Mouse (Mus musculus) intestine, embryonic 16.5 days (tissue): ENCODE measurements around the gene Pick1. TPM values are rescaled to one million over a fixed set of nuclear protein-coding genes. Genes with fewer than 3 reads are reported as not detected.

Source experiments
- ATAC-seq: fragments of 200-750 bp; cut with Nextera tagmentation; 2 replicates; pipeline ENCODE4 v1.8.0; 2017; ENCODE audit warnings: moderate TSS enrichment, moderate library complexity
- H3K27ac ChIP-seq: fragments of 300-500 bp; sonication (generic); 2 replicates; pipeline ENCODE4 v1.5.1; 2014; ENCODE audit warnings: mild to moderate bottlenecking, low read length
- H3K27me3 ChIP-seq: fragments of 300-500 bp; sonication (generic); replicated peaks from 2 replicates; pipeline ENCODE4 v1.6.1; 2014; ENCODE audit warnings: low read length, control low read depth, mixed read lengths; ENCODE audit not compliant: control insufficient read depth, insufficient read depth
- H3K36me3 ChIP-seq: fragments of 300-500 bp; sonication (generic); 2 replicates; pipeline ENCODE4 v1.6.1; 2014; ENCODE audit warnings: low read length, control low read depth; ENCODE audit not compliant: control insufficient read depth, insufficient read depth
- H3K4me1 ChIP-seq: fragments of 300-500 bp; sonication (generic); 2 replicates; pipeline ENCODE4 v1.6.1; 2014; ENCODE audit warnings: low read length, control low read depth, mixed read lengths; ENCODE audit not compliant: control insufficient read depth, insufficient read depth
- H3K4me2 ChIP-seq: fragments of 300-500 bp; sonication (generic); 2 replicates; pipeline ENCODE4 v1.6.1; 2014; ENCODE audit warnings: low read depth, low read length, control low read depth
- H3K4me3 ChIP-seq: fragments of 300-500 bp; sonication (generic); 2 replicates; pipeline ENCODE4 v1.5.1; 2014; ENCODE audit warnings: mild to moderate bottlenecking, low read length
- H3K9ac ChIP-seq: fragments of 300-500 bp; sonication (generic); 2 replicates; pipeline ENCODE4 v1.6.1; 2014; ENCODE audit warnings: low read depth, low read length
- H3K9me3 ChIP-seq: fragments of 300-500 bp; sonication (generic); 2 replicates; pipeline ENCODE4 v1.6.1; 2016; ENCODE audit warnings: low read length, control low read depth; ENCODE audit not compliant: control insufficient read depth
- WGBS: fragments of 180-500 bp; shearing (Covaris S2); extraction: QIAGEN DNeasy Blood & Tissue Kit; methylation state at CpG from one replicate; pipeline ENCODE4 v1.1.7; 2014; 5-methylcytosine and 5-hydroxymethylcytosine counted together
- polyA plus RNA-seq: library from polyadenylated mRNA; unstranded; fragments of >200 nt; fragmentation: Nextera tagmentation; extraction: Ambion mirVana; gene quantifications from 2 replicates; pipeline ENCODE4 v1.2.1, GENCODE M21; 2015

The Pick1 gene
- polyA plus RNA-seq, 1 experiment from 2014 or later: 56.2 TPM

DNA sequence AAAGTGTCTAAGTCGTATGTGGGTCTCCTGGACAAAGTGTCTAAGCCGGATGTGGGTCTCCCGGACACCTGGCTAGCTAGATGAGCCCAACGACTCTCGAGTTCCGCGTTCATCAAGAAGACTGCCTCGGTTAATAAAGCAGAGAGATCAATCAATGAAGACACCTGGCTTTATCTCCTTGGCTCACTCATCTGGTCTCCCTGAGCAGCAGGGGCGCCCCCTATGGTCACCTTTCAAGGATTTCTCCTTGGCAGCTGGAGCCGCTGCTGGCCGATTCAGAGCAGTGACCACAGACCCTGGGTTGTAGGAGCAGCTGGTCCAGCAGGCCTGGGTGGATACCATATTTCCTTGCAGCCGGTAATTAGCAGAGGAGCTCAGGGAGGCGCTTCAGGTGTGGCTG, 33.4 kb downstream of the Pick1 start:
- 23% methylated on average over 13 of the region's 13 CpGs for WGBS
- no peak overlapping the region for H3K4me3 ChIP-seq

DNA sequence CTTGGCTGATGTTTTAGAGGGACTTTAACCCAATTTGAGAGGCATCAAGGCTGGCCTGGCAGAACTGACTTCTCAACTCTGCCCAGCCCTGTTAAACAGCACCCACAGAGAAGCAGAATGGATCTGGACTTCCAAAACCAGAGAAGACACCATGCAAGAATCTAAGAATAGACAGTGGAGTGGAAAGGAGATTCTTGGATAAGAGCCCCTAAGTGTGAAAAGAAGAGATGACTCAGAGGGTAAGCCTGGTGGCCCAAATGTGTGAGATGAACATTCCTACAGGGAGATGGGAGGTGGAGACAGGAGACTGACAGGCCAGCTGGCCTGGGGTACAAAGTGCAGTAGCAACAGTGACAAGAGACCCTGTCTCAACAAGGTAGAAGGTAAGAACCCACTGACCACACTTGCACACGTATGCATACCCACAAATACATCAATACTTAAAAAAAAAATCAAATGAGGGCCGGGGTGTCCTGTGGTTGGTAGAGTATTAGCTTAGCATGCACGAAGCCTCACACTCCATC, 33.9 kb downstream of the Pick1 start:
- Histone ChIP-seq H3K4me1 (peaks cover 11% of the 10 kb centered on the region), H3K9ac (no peak overlapping the region), H3K9me3 (no peaks in the 10 kb centered on the region), H3K4me2 (no peak overlapping the region), H3K27ac (no peak overlapping the region), H3K27me3 (peaks cover 3% of the 10 kb centered on the region; the same call in 1 of the 2 replicates), H3K36me3 (no peaks in the 10 kb centered on the region), H3K4me3 (no peak overlapping the region)
- WGBS: 94% methylated on average over 3 of the region's 3 CpGs
- ATAC-seq: no peak

More for the DNA sequence above, 33.4 kb downstream of the Pick1 start:
- Histone ChIP-seq H3K4me2 (peak overlapping the region; percentile 100; the same call in 1 of the 2 replicates), H3K27ac (no peak overlapping the region), H3K9ac (no peak overlapping the region), H3K36me3 (no peaks in the 10 kb centered on the region), H3K9me3 (no peaks in the 10 kb centered on the region), H3K4me1 (peaks cover 11% of the 10 kb centered on the region), H3K27me3 (peaks cover 3% of the 10 kb centered on the region; the same call in 1 of the 2 replicates)
- ATAC-seq: no peak

DNA sequence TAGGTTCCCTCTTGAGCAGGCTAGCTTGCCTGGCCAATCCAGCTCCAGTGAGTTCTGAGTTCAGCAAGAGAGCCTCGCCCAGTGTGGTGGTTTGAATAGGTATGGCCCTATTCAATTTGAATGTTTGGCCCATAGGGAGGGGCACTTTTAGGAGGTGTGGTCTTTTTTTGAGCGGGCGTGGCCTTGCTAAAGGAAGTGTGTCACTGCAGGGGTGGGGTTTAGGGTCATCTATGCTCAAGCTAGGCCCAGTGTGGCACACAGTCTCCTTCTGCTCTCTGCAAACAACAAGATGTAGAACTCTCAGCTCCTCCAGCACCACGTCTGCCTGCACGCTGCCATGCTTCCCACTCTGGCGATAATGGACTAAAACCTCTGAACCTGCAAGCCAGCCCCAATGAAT, 34.8 kb downstream of the Pick1 start:
- Histone ChIP-seq H3K4me1 (peaks cover 11% of the 10 kb centered on the region), H3K9me3 (no peaks in the 10 kb centered on the region), H3K4me2 (no peak overlapping the region), H3K36me3 (no peaks in the 10 kb centered on the region), H3K27me3 (peaks cover 3% of the 10 kb centered on the region; the same call in 1 of the 2 replicates), H3K27ac (no peak overlapping the region), H3K4me3 (no peak overlapping the region), H3K9ac (no peak overlapping the region)
- WGBS: 92% methylated on average over 6 of the region's 6 CpGs
- ATAC-seq: no peak

DNA sequence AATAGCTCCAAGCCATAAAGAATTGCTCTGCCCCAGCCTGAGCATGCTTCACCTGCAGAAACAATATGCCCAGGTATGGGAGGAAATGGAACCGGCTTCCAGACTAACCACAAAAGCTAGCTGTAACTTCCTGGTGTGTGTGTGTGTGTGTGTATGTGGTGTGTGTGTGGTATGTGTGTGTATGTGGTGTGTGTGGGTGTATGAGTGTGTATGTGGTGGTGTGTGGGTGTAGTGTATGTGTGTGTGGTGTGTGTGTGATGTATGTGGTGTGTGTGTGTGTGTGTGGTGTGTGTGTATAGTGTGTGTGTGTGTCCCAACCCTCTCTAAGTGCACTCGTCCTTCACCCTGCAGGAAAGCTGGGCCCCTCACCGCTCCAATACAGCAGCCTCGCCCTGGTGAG, 36.4 kb downstream of the Pick1 start:
- Histone ChIP-seq H3K9ac (no peak overlapping the region), H3K4me1 (peaks cover 13% of the 10 kb centered on the region), H3K36me3 (no peaks in the 10 kb centered on the region), H3K4me2 (no peak overlapping the region), H3K27ac (no peak overlapping the region), H3K4me3 (no peak overlapping the region), H3K9me3 (no peaks in the 10 kb centered on the region), H3K27me3 (peaks cover 3% of the 10 kb centered on the region; the same call in 1 of the 2 replicates)
- no peak for ATAC-seq
- 58% methylated on average over 4 of the region's 4 CpGs for WGBS

DNA sequence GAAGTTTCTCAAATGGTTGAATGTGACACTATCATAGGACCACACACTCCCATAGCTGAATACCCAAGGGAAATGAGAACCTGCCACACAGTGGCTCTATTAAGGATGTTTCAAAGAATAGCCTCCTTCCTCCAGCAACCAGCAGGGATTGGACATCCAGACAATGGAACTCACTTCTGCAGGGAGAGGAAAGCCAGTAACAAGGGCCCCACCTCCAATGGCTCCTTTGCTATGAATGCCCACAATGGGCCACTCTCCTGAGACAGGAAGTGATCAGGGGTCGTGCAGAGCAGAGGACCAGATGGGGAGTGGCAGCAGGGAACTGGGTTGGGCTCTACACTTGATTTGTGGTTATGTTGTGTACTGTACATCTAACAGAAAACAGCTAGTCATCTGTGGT, 39.5 kb downstream of the Pick1 start:
- no peak overlapping the region for H3K4me3 ChIP-seq
- no peak overlapping the region for H3K27ac ChIP-seq
- H3K9ac ChIP-seq: no peak overlapping the region
- no peak overlapping the region for H3K4me2 ChIP-seq
- peaks cover 13% of the 10 kb centered on the region for H3K4me1 ChIP-seq
- ATAC-seq: no peak
- no peaks in the 10 kb centered on the region for H3K9me3 ChIP-seq
- 24% methylated on average over 1 of the region's 1 CpGs for WGBS
- no peaks in the 10 kb centered on the region for H3K36me3 ChIP-seq
- 0 out of 2 replicates have a peak, but pooled peaks cover 2% of the 10 kb centered on the region for H3K27me3 ChIP-seq

DNA sequence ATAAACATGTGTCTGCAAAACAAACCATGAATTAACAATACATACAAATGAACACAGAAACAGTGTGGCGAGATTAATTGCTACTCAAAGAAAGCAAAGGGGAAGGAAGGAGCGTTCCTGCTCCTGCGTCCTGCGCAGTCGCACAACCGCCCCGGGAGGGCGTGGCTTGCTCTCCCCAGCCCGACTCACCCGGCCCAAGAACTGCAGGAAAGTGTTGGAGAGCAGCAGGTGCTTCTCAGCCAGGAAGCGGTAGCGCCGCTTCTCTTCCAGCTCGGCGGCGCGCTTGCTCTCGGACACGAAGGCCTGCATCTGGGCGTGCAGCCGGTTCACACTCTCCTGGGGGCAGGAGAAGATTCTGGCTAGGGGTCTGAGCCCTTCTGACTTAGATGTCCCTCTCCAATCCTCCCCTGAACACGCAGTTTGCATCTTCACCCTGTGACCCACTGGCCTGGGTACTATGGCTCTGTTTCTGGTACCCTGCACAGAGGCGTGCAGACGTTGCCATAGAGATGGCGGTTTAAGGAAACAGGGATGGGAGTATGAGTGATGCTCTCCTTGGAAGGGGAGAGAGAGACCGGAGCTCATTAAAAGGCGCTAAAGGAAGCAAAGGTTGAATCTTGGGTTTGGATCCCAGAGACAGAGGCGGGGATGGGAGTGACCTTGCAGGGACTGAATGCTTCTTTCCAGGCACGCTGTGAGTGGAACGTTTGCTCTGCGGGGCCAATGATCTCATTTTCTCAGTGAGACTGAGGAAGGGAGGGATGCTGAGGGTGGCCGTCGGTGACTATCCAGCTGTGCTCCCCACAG, 41.5 kb downstream of the Pick1 start:
- Histone ChIP-seq H3K9me3 (no peaks in the 10 kb centered on the region), H3K4me2 (peak overlapping the region; percentile 61), H3K4me1 (peaks cover 16% of the 10 kb centered on the region), H3K9ac (peak overlapping the region; percentile 59), H3K4me3 (peak overlapping the region; percentile 36), H3K36me3 (no peaks in the 10 kb centered on the region), H3K27me3 (0 out of 2 replicates have a peak, but pooled peaks cover 2% of the 10 kb centered on the region), H3K27ac (peak overlapping the region; percentile 65)
- ATAC-seq: peak; percentile 82
- 2% methylated on average over 33 of the region's 33 CpGs for WGBS

DNA sequence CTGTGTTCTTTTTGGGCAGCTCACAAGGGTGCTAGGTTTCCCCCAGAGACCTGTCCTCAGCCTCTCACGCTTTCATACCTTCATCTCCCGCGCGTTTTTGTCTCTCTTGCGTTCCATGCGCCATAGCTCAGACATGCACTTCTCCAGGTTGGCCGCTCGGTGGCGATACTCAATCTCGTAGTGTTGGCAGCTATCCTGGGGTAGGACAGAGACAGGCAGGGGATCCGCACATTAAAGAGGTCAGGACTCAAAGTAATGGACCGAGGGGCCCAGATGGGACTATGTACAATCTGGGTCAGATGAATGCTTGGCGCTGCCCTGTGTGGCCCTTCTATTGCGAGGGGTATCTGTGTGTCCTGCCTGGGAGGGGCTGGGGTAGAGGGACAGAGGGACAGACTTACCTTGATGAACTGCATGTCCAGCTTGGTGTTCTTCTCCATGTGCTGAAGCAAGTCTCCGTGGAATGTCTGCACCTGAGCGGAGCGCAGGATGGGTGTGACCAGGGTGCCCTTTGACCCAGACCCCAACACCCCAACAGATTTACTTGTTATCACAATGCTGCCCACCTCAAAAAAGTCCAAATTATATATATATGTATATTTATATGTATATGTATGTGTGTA, 42.3 kb downstream of the Pick1 start:
- H3K4me1 ChIP-seq: peaks cover 16% of the 10 kb centered on the region
- H3K4me3 ChIP-seq: peak overlapping the region; percentile 36; the same call in 1 of the 2 replicates
- peak overlapping the region; percentile 59; the same call in 1 of the 2 replicates for H3K9ac ChIP-seq
- H3K9me3 ChIP-seq: no peaks in the 10 kb centered on the region
- peak overlapping the region; percentile 61 for H3K4me2 ChIP-seq
- WGBS: 12% methylated on average over 17 of the region's 17 CpGs
- 0 out of 2 replicates have a peak, but pooled peaks cover 2% of the 10 kb centered on the region for H3K27me3 ChIP-seq
- no peak overlapping the region for H3K27ac ChIP-seq
- ATAC-seq: peak; percentile 8; the same call in 1 of the 2 replicates
- no peaks in the 10 kb centered on the region for H3K36me3 ChIP-seq

DNA sequence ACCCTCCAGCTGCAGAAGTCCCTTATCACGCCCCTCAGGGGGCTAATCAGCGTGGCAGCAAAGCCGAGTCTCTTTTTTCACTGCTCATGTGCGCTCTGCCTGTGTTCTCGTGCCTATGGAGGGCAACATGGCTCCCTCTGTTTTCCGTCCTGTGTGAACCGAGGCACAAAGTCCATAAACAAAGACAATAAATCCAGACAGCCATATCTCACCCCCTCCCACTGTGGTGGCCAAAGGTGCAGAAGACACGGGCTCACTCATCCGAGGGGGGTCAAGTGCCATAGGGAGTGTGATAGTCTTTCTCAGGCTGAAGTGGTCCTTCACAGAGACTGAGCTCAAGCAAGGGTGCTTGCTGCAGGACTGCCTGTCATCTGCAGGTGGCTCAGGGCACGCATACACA, 44.0 kb downstream of the Pick1 start:
- ATAC-seq: peak; percentile 62
- no peak overlapping the region for H3K9ac ChIP-seq
- 0 out of 2 replicates have a peak, but pooled peaks cover 2% of the 10 kb centered on the region for H3K27me3 ChIP-seq
- no peak overlapping the region for H3K4me3 ChIP-seq
- no peak overlapping the region for H3K4me2 ChIP-seq
- H3K36me3 ChIP-seq: no peaks in the 10 kb centered on the region
- H3K9me3 ChIP-seq: no peaks in the 10 kb centered on the region
- peaks cover 16% of the 10 kb centered on the region for H3K4me1 ChIP-seq
- 57% methylated on average over 10 of the region's 10 CpGs for WGBS
- 0 out of 2 replicates have a peak overlapping the region, but pooled peaks have one; percentile 15 for H3K27ac ChIP-seq

DNA sequence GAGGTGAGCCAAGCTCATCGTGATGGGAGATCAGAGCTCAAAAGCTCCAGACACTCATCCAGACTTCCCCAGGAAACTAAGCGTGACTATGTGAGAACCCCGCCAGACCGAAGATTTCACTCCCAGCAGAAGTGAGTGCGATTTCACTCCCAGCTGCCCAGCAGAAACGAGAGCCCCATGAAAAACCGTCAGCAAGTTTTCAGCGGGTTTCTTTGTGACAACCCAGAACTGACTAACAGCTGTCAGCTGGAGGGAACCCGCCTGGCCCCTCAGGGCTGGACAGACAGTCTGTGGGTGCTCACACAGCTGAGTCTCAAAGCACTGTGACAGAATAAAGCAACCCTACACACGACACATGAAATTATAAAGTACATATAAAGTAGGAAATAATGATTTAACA, 48.8 kb downstream of the Pick1 start:
- ATAC-seq: no peak
- Histone ChIP-seq H3K36me3 (no peaks in the 10 kb centered on the region), H3K27me3 (no peaks in the 10 kb centered on the region), H3K9ac (no peak overlapping the region), H3K4me3 (no peak overlapping the region), H3K4me1 (peaks cover 17% of the 10 kb centered on the region), H3K27ac (no peak overlapping the region), H3K4me2 (no peak overlapping the region), H3K9me3 (no peaks in the 10 kb centered on the region)
- WGBS: 70% methylated on average over 10 of the region's 10 CpGs
